Mouse (Mus musculus) splenic B cell, adult 2 months (primary cell): ENCODE measurements around the gene Map7d1.

Experiments used
- DNase-seq: peaks from one replicate; pipeline ENCODE4 v3.0.0-alpha.2; 2011; ENCODE audit warnings: low read depth, low spot score
- H3K27me3 ChIP-seq: 2 replicates; pipeline ENCODE4 v1.6.1; 2012; ENCODE audit warnings: mild to moderate bottlenecking, low read length, moderate library complexity, mixed read lengths; ENCODE audit not compliant: control insufficient read depth, poor library complexity, insufficient read depth, severe bottlenecking
- H3K36me3 ChIP-seq: 2 replicates; pipeline ENCODE4 v1.6.1; 2012; ENCODE audit warnings: mild to moderate bottlenecking, low read length, moderate library complexity, mixed read lengths; ENCODE audit not compliant: control insufficient read depth, poor library complexity, insufficient read depth, severe bottlenecking

Gene Map7d1

GRCm38 (mm10) chr4:126256131-126256791 is at the start of gene Map7d1:
Gene Map7d1, minus strand, starts transcription at chr4:126256343.
- no peaks in the 10 kb centered on the region for H3K36me3 ChIP-seq
- peak; percentile 89 for DNase-seq

GRCm38 (mm10) chr4:126305428-126305827 is 49.3 kb upstream of the Map7d1 start:
- H3K36me3 ChIP-seq, result no peaks in the 10 kb centered on the region
- H3K27me3 ChIP-seq, result no peaks in the 10 kb centered on the region; the same call in 1 of the 2 replicates
- DNase-seq, result no peak

More at GRCm38 (mm10) chr4:126256131-126256791, at the start of gene Map7d1:
- no peaks in the 10 kb centered on the region for H3K27me3 ChIP-seq

GRCm38 (mm10) chr4:126303877-126304276 is 47.7 kb upstream of the Map7d1 start:
- no peak for DNase-seq
- H3K27me3 ChIP-seq, result no peaks in the 10 kb centered on the region; the same call in 1 of the 2 replicates
- H3K36me3 ChIP-seq, result no peaks in the 10 kb centered on the region

- no peaks in the 10 kb centered on the region for H3K36me3 ChIP-seq
- no peaks in the 10 kb centered on the region; the same call in 1 of the 2 replicates for H3K27me3 ChIP-seq
- DNase-seq, result no peak
Measured at GRCm38 (mm10) chr4:126301584-126302309, 45.6 kb upstream of the Map7d1 start.

- no peaks in the 10 kb centered on the region; the same call in 1 of the 2 replicates for H3K27me3 ChIP-seq
- H3K36me3 ChIP-seq, result no peaks in the 10 kb centered on the region
- no peak for DNase-seq
Measured at GRCm38 (mm10) chr4:126300916-126301583, 44.9 kb upstream of the Map7d1 start.

GRCm38 (mm10) chr4:126296617-126297101 is 40.5 kb upstream of the Map7d1 start:
- no peaks in the 10 kb centered on the region for H3K27me3 ChIP-seq
- no peaks in the 10 kb centered on the region for H3K36me3 ChIP-seq
- DNase-seq, result no peak

- H3K36me3 ChIP-seq, result no peaks in the 10 kb centered on the region
- no peak for DNase-seq
- H3K27me3 ChIP-seq, result no peaks in the 10 kb centered on the region
Measured at GRCm38 (mm10) chr4:126295937-126296336, 39.8 kb upstream of the Map7d1 start.

- no peaks in the 10 kb centered on the region for H3K27me3 ChIP-seq
- H3K36me3 ChIP-seq, result no peaks in the 10 kb centered on the region
- DNase-seq, result no peak
Measured at GRCm38 (mm10) chr4:126295152-126295551, 39.0 kb upstream of the Map7d1 start.

GRCm38 (mm10) chr4:126291196-126291595 is 35.1 kb upstream of the Map7d1 start:
- no peaks in the 10 kb centered on the region for H3K36me3 ChIP-seq
- no peaks in the 10 kb centered on the region for H3K27me3 ChIP-seq
- no peak for DNase-seq

- Histone ChIP-seq H3K36me3 (no peaks in the 10 kb centered on the region), H3K27me3 (no peaks in the 10 kb centered on the region)
- no peak for DNase-seq
Measured at GRCm38 (mm10) chr4:126290314-126290713, 34.2 kb upstream of the Map7d1 start.

GRCm38 (mm10) chr4:126288085-126288666 is 32.0 kb upstream of the Map7d1 start:
- no peak for DNase-seq
- Histone ChIP-seq H3K27me3 (0 out of 2 replicates have a peak, but pooled peaks cover 2% of the 10 kb centered on the region), H3K36me3 (no peaks in the 10 kb centered on the region)

- DNase-seq, result no peak
- H3K27me3 ChIP-seq, result 0 out of 2 replicates have a peak, but pooled peaks cover 2% of the 10 kb centered on the region
- H3K36me3 ChIP-seq, result no peaks in the 10 kb centered on the region
Measured at GRCm38 (mm10) chr4:126287302-126287995, 31.3 kb upstream of the Map7d1 start.

GRCm38 (mm10) chr4:126286492-126286891 is 30.3 kb upstream of the Map7d1 start, which contains the start of gene Col8a2:
Gene Col8a2, plus strand, starts transcription at chr4:126286793.
- H3K27me3 ChIP-seq, result 0 out of 2 replicates have a peak, but pooled peaks cover 2% of the 10 kb centered on the region
- no peaks in the 10 kb centered on the region for H3K36me3 ChIP-seq
- no peak for DNase-seq

GRCm38 (mm10) chr4:126283582-126283981 is 27.4 kb upstream of the Map7d1 start:
- H3K27me3 ChIP-seq, result 0 out of 2 replicates have a peak, but pooled peaks cover 2% of the 10 kb centered on the region
- no peaks in the 10 kb centered on the region for H3K36me3 ChIP-seq
- DNase-seq, result no peak
